ENCODE assay signal across 17 mouse cellular contexts in the genomic region with DNA sequence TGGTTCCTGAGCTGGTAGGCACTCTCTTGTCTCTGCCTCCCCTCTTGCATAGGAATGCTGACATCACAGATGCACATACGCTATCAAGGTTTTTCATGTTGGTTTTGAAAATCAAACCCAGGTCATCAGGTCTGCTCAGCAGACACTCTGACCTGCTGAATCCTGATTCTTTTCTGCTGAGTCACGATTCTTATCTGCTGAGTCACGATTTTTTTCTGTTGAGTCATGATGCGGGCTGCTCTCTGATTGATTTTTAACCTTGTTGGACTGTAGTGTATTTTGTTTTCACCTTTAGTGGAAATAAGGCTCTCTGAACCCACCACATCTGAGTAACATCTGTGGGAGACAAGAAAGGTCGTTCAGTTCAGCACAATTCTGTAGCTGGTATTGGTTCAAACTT.
"Had no signal": no experiment of that assay in that cellular context is flagged by ENCODE, and none has a peak within 500 bp of the region (broad histone marks: within the 10 kb centered on the region; RNA-seq: fewer than 3 reads in every experiment).

No protein-coding gene starts in this region.

- H3K27ac ChIP-seq: layer of hippocampus, adult 2 months; limb, embryonic 13.5 days; liver, embryonic 15.5 days; midbrain, embryonic 15.5 days; neural tube, embryonic 12.5 days; stomach, embryonic 15.5 days had no signal

- H3K9ac ChIP-seq: limb, embryonic 13.5 days; liver, embryonic 15.5 days; lung, embryonic 14.5 days; midbrain, embryonic 15.5 days; neural tube, embryonic 12.5 days; stomach, embryonic 15.5 days had no signal

- H3K27me3 ChIP-seq: limb, embryonic 13.5 days; liver, embryonic 15.5 days; midbrain, embryonic 15.5 days; neural tube, embryonic 12.5 days; stomach, embryonic 15.5 days had no signal

- H3K4me1 ChIP-seq: limb, embryonic 13.5 days; liver, embryonic 15.5 days; midbrain, embryonic 15.5 days; neural tube, embryonic 12.5 days; stomach, embryonic 15.5 days had no signal

- H3K9me3 ChIP-seq: limb, embryonic 13.5 days; liver, embryonic 15.5 days; megakaryocyte, embryonic 14.5 days; midbrain, embryonic 15.5 days; neural tube, embryonic 12.5 days; stomach, embryonic 15.5 days had no signal

- H3K4me3 ChIP-seq: layer of hippocampus, adult 2 months; limb, embryonic 13.5 days; liver, embryonic 15.5 days; megakaryocyte, embryonic 14.5 days; midbrain, embryonic 15.5 days; neural tube, embryonic 12.5 days; stomach, embryonic 15.5 days had no signal

- H3K36me3 ChIP-seq: limb, embryonic 13.5 days; liver, embryonic 15.5 days; midbrain, embryonic 15.5 days; neural tube, embryonic 12.5 days; stomach, embryonic 15.5 days had no signal

- ATAC-seq: midbrain, embryonic 15.5 days had no signal

- DNase-seq: kidney, postnatal 10 days; kidney, postnatal 4 days; left cerebral cortex, postnatal 4 days; lung, embryonic 14.5 days; lung, postnatal 10 days; lung, postnatal 4 days; retina, postnatal 1 day; thymus, adult 2 months; thymus, postnatal 25 days had no signal

- H3K4me2 ChIP-seq: limb, embryonic 13.5 days; liver, embryonic 15.5 days; lung, embryonic 14.5 days; midbrain, embryonic 11.5 days; midbrain, embryonic 15.5 days; neural tube, embryonic 12.5 days; stomach, embryonic 15.5 days had no signal
